Mouse (Mus musculus) spleen, adult 12 weeks (tissue): Measurements from ENCODE around the gene Pld2.
"Not testable (repeated sequence)": the region's sequence is repeated elsewhere in the genome, so short reads cannot be mapped to it uniquely, and the experiment has no call there.

Source experiments
- DNase-seq: peaks from one replicate; pipeline ENCODE4 v3.0.0; 2022; ENCODE audit warnings: low spot score

Pld2 gene

GRCm38 (mm10) chr11:70525726-70526125 lies 14.1 kb upstream of the Pld2 start:
- DNase-seq = no peak

- no peak for DNase-seq
Observed at GRCm38 (mm10) chr11:70526211-70526610, 13.7 kb upstream of the Pld2 start.

- DNase-seq = no peak
Observed at GRCm38 (mm10) chr11:70528610-70529009, 11.3 kb upstream of the Pld2 start.

GRCm38 (mm10) chr11:70531065-70531464 lies 8.8 kb upstream of the Pld2 start:
- not testable (repeated sequence) for DNase-seq

- DNase-seq = no peak
Observed at GRCm38 (mm10) chr11:70532839-70533238, 7.0 kb upstream of the Pld2 start, which contains the start of gene Gm40193. Gene Gm40193, minus strand, starts transcription at chr11:70532939.

GRCm38 (mm10) chr11:70539423-70539822 lies 441 bp upstream of the Pld2 start:
- no peak for DNase-seq

GRCm38 (mm10) chr11:70540928-70541327 lies 1.1 kb downstream of the Pld2 start:
- no peak for DNase-seq

- DNase-seq = no peak
Observed at GRCm38 (mm10) chr11:70541415-70541814, 1.6 kb downstream of the Pld2 start.

GRCm38 (mm10) chr11:70544496-70544895 lies 4.6 kb downstream of the Pld2 start:
- no peak for DNase-seq

GRCm38 (mm10) chr11:70551526-70551925 lies 11.7 kb downstream of the Pld2 start:
- no peak for DNase-seq

- DNase-seq = no peak
Observed at GRCm38 (mm10) chr11:70553940-70554339, 14.1 kb downstream of the Pld2 start.

GRCm38 (mm10) chr11:70557545-70557944 lies 17.7 kb downstream of the Pld2 start:
- no peak for DNase-seq

GRCm38 (mm10) chr11:70561937-70562286 lies 22.0 kb downstream of the Pld2 start:
- DNase-seq = no peak

GRCm38 (mm10) chr11:70562287-70562994 lies 22.6 kb downstream of the Pld2 start, which contains the start of gene Mink1:
Gene Mink1, plus strand, starts transcription at chr11:70562881.
- DNase-seq = peak; percentile 70

GRCm38 (mm10) chr11:70562995-70563469 lies 23.2 kb downstream of the Pld2 start:
- DNase-seq = no peak

- DNase-seq = no peak
Observed at GRCm38 (mm10) chr11:70563470-70564275, 23.8 kb downstream of the Pld2 start.

- no peak for DNase-seq
Observed at GRCm38 (mm10) chr11:70564276-70564873, 24.5 kb downstream of the Pld2 start.

- DNase-seq = no peak
Observed at GRCm38 (mm10) chr11:70566586-70566985, 26.7 kb downstream of the Pld2 start.

GRCm38 (mm10) chr11:70570614-70571013 lies 30.8 kb downstream of the Pld2 start:
- DNase-seq = not testable (repeated sequence)

GRCm38 (mm10) chr11:70571641-70572040 lies 31.8 kb downstream of the Pld2 start:
- no peak for DNase-seq

- DNase-seq = no peak
Observed at GRCm38 (mm10) chr11:70572348-70572902, 32.6 kb downstream of the Pld2 start.

- no peak for DNase-seq
Observed at GRCm38 (mm10) chr11:70573872-70574271, 34.0 kb downstream of the Pld2 start.
